ENCODE assay signal across 8 mouse cellular contexts in genomic region chr12:79130299-79131177, GRCm38 (mm10). TPM values are rescaled to one million over a fixed set of nuclear protein-coding genes. Genes with fewer than 3 reads are reported as not detected.
DNase-seq lines count a peak whose midpoint lies in the region; ATAC-seq and TF ChIP-seq lines count a peak whose summit lies in the region.

Arg2 (plus strand) TSS chr12:79130777.

- H3K4me1 ChIP-seq in E14TG2a.4 (replicated peaks; ENCODE audit: low read depth, low read length) = peaks cover 12% of the 10 kb centered on the region
- H3K4me1 ChIP-seq in forebrain, embryonic 11.5 days (replicated peaks; ENCODE audit: control insufficient read depth, insufficient read depth, low read length) = peaks cover 3% of the 10 kb centered on the region; the same call in 1 of the 2 replicates
- no peaks in the 10 kb centered on the region for H3K4me1 ChIP-seq in liver, embryonic 16.5 days (ENCODE audit: control insufficient read depth, low read depth, low read length)
- H3K4me1 ChIP-seq in neural tube, embryonic 13.5 days (replicated peaks) = peaks cover 21% of the 10 kb centered on the region; the same call in 1 of the 2 replicates
- H3K4me1 ChIP-seq in testis, adult 2 months (ENCODE audit: control insufficient read depth, insufficient read depth, low read length) = peaks cover 11% of the 10 kb centered on the region

- H3K36me3 ChIP-seq in E14TG2a.4 (ENCODE audit: insufficient read depth, low read length) = no peaks in the 10 kb centered on the region
- no peaks in the 10 kb centered on the region for H3K36me3 ChIP-seq in forebrain, embryonic 11.5 days (ENCODE audit: control insufficient read depth, insufficient read depth, low read length)
- H3K36me3 ChIP-seq in liver, embryonic 16.5 days (ENCODE audit: control insufficient read depth, insufficient read depth) = no peaks in the 10 kb centered on the region
- H3K36me3 ChIP-seq in neural tube, embryonic 13.5 days = no peaks in the 10 kb centered on the region
- H3K36me3 ChIP-seq in testis, adult 2 months (ENCODE audit: control insufficient read depth, insufficient read depth, low read length) = no peaks in the 10 kb centered on the region

- no peak within 1 kb of the TSS for H3K27ac ChIP-seq in forebrain, embryonic 11.5 days (ENCODE audit: low read depth, low read length)
- no peak within 1 kb of the TSS for H3K27ac ChIP-seq in liver, embryonic 16.5 days (ENCODE audit: low read length)
- H3K27ac ChIP-seq in neural tube, embryonic 13.5 days (replicated peaks) = peak within 1 kb of the TSS; percentile 57
- H3K27ac ChIP-seq in testis, adult 2 months (ENCODE audit: control insufficient read depth, insufficient read depth, low read depth, low read length) = no peak within 1 kb of the TSS

- intact Hi-C loops in heart, postnatal 36 days (cut with DNase I) = no loop called here

- peak within 1 kb of the TSS; percentile 80 for H3K4me3 ChIP-seq in E14TG2a.4 (replicated peaks; ENCODE audit: low read length)
- H3K4me3 ChIP-seq in forebrain, embryonic 11.5 days (ENCODE audit: low read depth, low read length) = peak within 1 kb of the TSS; percentile 42
- H3K4me3 ChIP-seq in liver, embryonic 16.5 days (ENCODE audit: low read depth, low read length) = peak within 1 kb of the TSS; percentile 33
- H3K4me3 ChIP-seq in neural tube, embryonic 13.5 days = peak within 1 kb of the TSS; percentile 55
- peak within 1 kb of the TSS; percentile 61 for H3K4me3 ChIP-seq in testis, adult 2 months (ENCODE audit: control insufficient read depth, low read depth, low read length)

- TF ChIP-seq CTCF in E14TG2a.4 (conservative IDR thresholded peaks at IDR 0.05; ENCODE audit: low read length) = no peak
- TF ChIP-seq CTCF in testis, adult 2 months (IDR thresholded peaks at IDR 0.05; ENCODE audit: control insufficient read depth, insufficient read depth, insufficient replicate concordance, low read depth, low read length) = no peak

- ATAC-seq in forebrain, embryonic 11.5 days (replicated peaks; ENCODE audit: low FRiP score) = peak; percentile 91
- peak; percentile 37; the same call in 1 of the 2 replicates for ATAC-seq in liver, embryonic 16.5 days (ENCODE audit: low read depth)
- ATAC-seq in neural tube, embryonic 13.5 days (ENCODE audit: low read depth) = peak; percentile 98

- DNase-seq in c-Kit-positive CD71-positive TER-119-positive erythroid progenitor cells, embryonic 14.5 days (ENCODE audit: low spot score) = peak; percentile 49
- DNase-seq in forebrain, embryonic 11.5 days (ENCODE audit: low spot score) = peak; percentile 87
- DNase-seq in heart, postnatal 36 days = peak; percentile 12 to 24
- DNase-seq in layer of hippocampus, adult 11-12 months (ENCODE audit: low spot score) = peak; percentile 52

- no peak for TF ChIP-seq POLR2A in testis, adult 2 months (IDR thresholded peaks at IDR 0.05; ENCODE audit: control insufficient read depth, low read depth, low read length)

- peak within 1 kb of the TSS; percentile 88 for H3K4me2 ChIP-seq in forebrain, embryonic 11.5 days (ENCODE audit: low read depth, low read length, severe bottlenecking)
- H3K4me2 ChIP-seq in liver, embryonic 16.5 days (ENCODE audit: low read depth, low read length) = peak within 1 kb of the TSS; percentile 53
- peak within 1 kb of the TSS; percentile 89 for H3K4me2 ChIP-seq in neural tube, embryonic 13.5 days

- H3K9ac ChIP-seq in forebrain, embryonic 11.5 days (ENCODE audit: low read length) = peak within 1 kb of the TSS; percentile 43
- no peak within 1 kb of the TSS for H3K9ac ChIP-seq in liver, embryonic 16.5 days (ENCODE audit: low read depth, low read length)
- H3K9ac ChIP-seq in neural tube, embryonic 13.5 days = peak within 1 kb of the TSS; percentile 68

- under 1% methylated on average over 47 of the region's 47 CpGs for WGBS in forebrain, embryonic 11.5 days
- 2% methylated on average over 47 of the region's 47 CpGs for WGBS in liver, embryonic 16.5 days (ENCODE audit: insufficient replicate concordance)
- WGBS in neural tube, embryonic 13.5 days = under 1% methylated on average over 47 of the region's 47 CpGs

- H3K27me3 ChIP-seq in E14TG2a.4 (ENCODE audit: insufficient read depth, low read length) = peaks cover 50% of the 10 kb centered on the region
- H3K27me3 ChIP-seq in forebrain, embryonic 11.5 days (ENCODE audit: control insufficient read depth, insufficient read depth, low read length) = peaks cover 32% of the 10 kb centered on the region
- peaks cover 38% of the 10 kb centered on the region for H3K27me3 ChIP-seq in liver, embryonic 16.5 days (ENCODE audit: control insufficient read depth, insufficient read depth, low read depth, low read length)
- peaks cover 41% of the 10 kb centered on the region for H3K27me3 ChIP-seq in neural tube, embryonic 13.5 days
- H3K27me3 ChIP-seq in testis, adult 2 months (ENCODE audit: control insufficient read depth, insufficient read depth, low read length) = no peaks in the 10 kb centered on the region

- H3K9me3 ChIP-seq in E14TG2a.4 (ENCODE audit: low read length) = peaks cover 17% of the 10 kb centered on the region
- no peaks in the 10 kb centered on the region for H3K9me3 ChIP-seq in forebrain, embryonic 11.5 days (ENCODE audit: control insufficient read depth, low read length)
- no peaks in the 10 kb centered on the region for H3K9me3 ChIP-seq in liver, embryonic 16.5 days (replicated peaks; ENCODE audit: control insufficient read depth, low read length)
- no peaks in the 10 kb centered on the region for H3K9me3 ChIP-seq in neural tube, embryonic 13.5 days

RNA-seq across cellular contexts. Expression of gene Arg2, which starts in this region (rescaled TPM):
- polyA plus RNA-seq in forebrain, embryonic 11.5 days (2014; fragmentation: Nextera tagmentation; extraction: Ambion mirVana) = 4.5 and 4.9 TPM in 2 replicates
- not detected for total RNA-seq in heart, postnatal 36 days (2021)
- 0.28 and 0.38 TPM in 2 replicates for polyA plus RNA-seq in liver, embryonic 16.5 days (2015; fragmentation: Nextera tagmentation; extraction: Ambion mirVana)
- polyA plus RNA-seq in neural tube, embryonic 13.5 days (2015; fragmentation: Nextera tagmentation; extraction: Ambion mirVana) = 33.1 and 35.5 TPM in 2 replicates
- polyA plus RNA-seq in testis, adult 2 months (2012; rRNA removed) = 1.2 and 2.0 TPM in 2 replicates

Comparison
In these comparisons a context has a peak if more than half of its experiments do, and no peak if none do; other contexts are left out.
1. Peak in DNase-seq in heart, postnatal 36 days; RNA of the gene not detected or under 1 TPM.
2. Peak in ATAC-seq, H3K4me3 ChIP-seq and H3K4me2 ChIP-seq in liver, embryonic 16.5 days; RNA of the gene not detected or under 1 TPM.
3. DNase-seq: peak in every context shown above with its lines; median percentile 87 in forebrain, embryonic 11.5 days; 52 in layer of hippocampus, adult 11-12 months; 49 in c-Kit-positive CD71-positive TER-119-positive erythroid progenitor cells, embryonic 14.5 days; 18 in heart, postnatal 36 days.
4. ATAC-seq: peak in every context shown above with its lines; median percentile 98 in neural tube, embryonic 13.5 days; 91 in forebrain, embryonic 11.5 days; 37 in liver, embryonic 16.5 days.